Mouse (Mus musculus) retina, adult 2 months (tissue): ENCODE data around the gene Camk1d.
"Not testable (repeated sequence)": the region's sequence is repeated elsewhere in the genome, so short reads cannot be mapped to it uniquely, and the experiment has no call there.

Experiments
- DNase-seq: peaks from one replicate; pipeline ENCODE4 v3.0.0-alpha.2; 2012; ENCODE audit warnings: low read depth, low spot score

Gene Camk1d

GRCm38 (mm10) chr2:5613651-5614307 is 100.5 kb downstream of the Camk1d start:
- no peak for DNase-seq

GRCm38 (mm10) chr2:5611601-5612000 is 102.7 kb downstream of the Camk1d start:
- no peak for DNase-seq

- no peak for DNase-seq
Measured at GRCm38 (mm10) chr2:5610521-5610920, 103.8 kb downstream of the Camk1d start.

DNA sequence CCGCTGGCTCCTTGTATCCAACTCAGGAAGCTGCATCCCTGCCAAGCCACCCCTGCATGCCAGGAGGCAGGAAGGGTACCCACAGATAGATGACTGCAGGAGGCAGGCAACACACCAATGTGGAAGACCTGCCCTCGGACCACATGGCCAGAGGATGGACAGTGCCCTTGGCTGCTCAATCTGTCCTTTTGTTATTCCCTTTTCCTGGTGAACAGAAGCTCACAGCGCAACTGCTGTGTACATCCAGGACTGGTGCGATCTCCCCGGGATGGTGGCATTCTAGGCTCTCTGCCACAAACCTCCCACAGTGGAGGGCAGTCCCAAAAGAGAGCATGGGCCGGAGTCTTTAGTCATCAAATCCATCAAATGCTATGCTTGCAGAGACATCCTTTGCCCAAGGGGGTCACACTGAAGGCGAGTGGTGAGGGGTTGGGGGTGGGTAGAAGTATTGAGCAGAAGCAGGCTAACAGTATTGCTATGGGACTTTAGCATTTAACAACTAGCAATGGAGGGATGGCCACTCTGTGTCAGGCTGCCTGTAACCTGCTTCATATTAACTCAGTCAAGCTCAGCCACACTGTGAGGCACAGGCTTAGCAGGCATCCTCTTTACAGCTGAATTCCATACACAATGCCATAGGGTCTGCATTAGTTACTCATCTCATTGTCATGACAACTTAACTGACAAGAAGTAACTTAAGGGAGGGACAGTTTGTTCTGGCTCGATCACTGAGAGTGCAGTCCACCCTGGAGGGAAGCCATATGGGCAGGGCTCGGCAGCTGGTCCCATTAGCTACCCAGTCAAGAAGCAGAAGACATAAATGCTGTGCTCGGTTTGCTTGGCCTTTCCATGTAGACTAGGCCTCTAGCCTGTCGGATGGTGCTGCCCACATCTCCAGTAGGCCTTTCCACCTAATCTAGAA is 106.1 kb downstream of the Camk1d start:
- DNase-seq, result no peak

DNA sequence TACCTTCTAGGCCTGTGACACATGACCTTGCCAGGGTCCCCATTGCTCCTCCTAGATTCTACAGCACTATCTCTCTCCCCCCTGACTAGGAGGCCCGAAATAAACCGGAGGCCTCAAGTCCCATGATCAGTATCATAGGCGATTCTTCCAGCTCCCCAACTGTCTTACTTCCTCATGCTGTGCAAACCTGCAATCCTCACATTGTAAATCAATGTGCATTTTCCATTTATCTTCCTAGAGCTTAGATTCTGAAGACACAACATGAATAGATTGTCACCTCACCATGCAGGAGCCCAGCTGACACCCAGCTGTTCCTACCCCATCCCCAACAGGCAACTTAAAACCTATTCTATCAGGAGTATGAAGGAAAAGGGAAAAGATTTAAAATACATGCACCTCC is 108.5 kb downstream of the Camk1d start:
- DNase-seq, result no peak

DNA sequence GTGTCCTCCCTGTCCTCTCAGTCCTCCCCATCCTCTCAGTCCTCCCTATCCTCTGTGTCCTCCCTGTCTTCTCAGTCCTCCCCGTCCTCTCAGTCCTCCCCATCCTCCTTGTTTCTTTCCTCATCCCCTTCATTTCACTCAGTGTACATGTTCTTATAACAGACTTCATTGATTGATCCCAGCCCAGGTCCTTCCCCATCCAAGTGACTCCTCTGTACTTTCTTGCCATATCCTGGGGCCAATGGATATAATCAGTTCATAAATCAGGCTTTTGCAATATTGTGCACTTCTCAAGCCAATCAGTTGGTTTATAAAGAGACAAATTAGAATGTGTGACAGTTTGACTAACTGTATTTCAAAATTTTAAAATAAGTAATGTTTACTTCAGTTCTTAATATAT is 112.3 kb downstream of the Camk1d start:
- no peak for DNase-seq

DNA sequence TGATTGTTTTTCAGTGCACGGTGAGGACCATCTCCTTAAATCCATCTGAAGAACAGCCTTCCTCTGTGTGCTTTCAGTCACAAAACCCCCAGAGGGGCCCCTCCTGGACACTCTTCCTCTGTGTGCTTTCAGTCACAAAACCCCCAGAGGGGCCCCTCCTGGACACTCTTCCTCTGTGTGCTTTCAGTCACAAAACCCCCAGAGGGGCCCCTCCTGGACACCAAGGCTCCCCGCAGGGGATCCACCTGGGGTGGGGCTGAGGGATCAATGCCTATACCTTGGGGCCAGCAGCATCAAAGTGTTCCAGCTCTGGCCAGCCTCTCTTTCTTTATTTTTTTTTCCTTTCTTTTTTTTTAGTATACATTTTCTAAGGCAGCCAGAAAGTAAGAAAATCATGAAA is 113.1 kb downstream of the Camk1d start:
- not testable (repeated sequence) for DNase-seq

DNA sequence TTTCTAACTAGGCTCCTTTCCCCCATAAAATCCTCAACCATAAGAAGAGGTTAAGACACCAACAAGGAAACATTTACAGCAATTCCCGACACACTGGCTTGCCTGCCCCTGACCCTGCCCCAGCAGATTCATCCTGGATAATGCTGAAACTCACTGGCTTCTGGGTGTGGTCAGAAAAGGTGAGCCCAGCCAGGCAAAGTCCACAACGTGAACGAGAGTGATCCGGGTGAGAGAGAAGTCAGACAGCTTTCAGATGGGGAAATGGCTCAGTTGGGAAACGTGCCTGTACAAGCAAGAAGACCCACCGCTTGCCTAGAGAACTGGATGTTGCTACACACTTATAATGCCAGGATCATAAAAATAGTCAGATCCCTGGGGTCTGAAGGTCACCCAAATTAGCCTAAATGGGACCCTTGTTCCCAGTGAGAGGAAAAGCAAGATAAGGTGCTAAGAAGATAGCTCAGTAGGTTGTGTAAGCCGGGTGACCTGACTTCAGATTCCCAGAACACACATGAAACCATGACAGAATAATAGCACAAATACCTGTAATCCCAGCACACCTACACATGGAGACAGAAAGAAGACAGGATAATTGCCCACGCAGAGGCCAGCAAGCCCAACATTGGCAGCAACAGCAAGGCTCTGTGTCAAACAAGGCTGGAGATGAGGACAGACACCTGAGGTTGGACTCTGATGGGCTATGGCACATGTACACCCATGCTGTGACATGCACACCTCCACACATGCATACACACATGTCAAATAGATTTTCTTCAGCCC is 113.9 kb downstream of the Camk1d start:
- no peak for DNase-seq

DNA sequence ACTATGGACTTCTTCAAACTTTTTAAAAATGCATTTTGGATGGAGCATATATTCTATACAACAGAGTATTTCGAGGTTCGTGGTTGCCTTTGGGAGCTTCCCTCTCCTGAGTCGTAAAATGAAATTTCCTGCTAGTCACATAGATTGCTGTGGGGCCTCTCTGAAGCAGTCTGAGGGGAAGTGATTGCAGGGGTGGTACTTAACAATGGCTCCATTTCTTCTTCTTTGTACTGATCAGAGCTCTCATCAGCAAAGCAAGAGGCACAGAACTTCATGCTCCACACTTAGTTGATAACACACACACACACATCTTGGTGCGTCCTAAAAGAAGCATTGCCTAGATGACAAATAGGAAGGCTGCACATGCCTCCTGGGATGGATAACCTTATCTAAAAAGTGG is 114.6 kb downstream of the Camk1d start:
- DNase-seq, result no peak

GRCm38 (mm10) chr2:5598533-5598932 is 115.8 kb downstream of the Camk1d start:
- no peak for DNase-seq

GRCm38 (mm10) chr2:5596882-5597281 is 117.4 kb downstream of the Camk1d start:
- no peak for DNase-seq

- DNase-seq, result no peak
Measured at GRCm38 (mm10) chr2:5595356-5596191, 118.7 kb downstream of the Camk1d start.

- DNase-seq, result no peak
Measured at GRCm38 (mm10) chr2:5592461-5593136, 121.7 kb downstream of the Camk1d start.

- DNase-seq, result no peak
Measured at GRCm38 (mm10) chr2:5590074-5590473, 124.2 kb downstream of the Camk1d start.

GRCm38 (mm10) chr2:5589163-5589562 is 125.2 kb downstream of the Camk1d start:
- DNase-seq, result no peak

- no peak for DNase-seq
Measured at GRCm38 (mm10) chr2:5588329-5588982, 125.9 kb downstream of the Camk1d start.

DNA sequence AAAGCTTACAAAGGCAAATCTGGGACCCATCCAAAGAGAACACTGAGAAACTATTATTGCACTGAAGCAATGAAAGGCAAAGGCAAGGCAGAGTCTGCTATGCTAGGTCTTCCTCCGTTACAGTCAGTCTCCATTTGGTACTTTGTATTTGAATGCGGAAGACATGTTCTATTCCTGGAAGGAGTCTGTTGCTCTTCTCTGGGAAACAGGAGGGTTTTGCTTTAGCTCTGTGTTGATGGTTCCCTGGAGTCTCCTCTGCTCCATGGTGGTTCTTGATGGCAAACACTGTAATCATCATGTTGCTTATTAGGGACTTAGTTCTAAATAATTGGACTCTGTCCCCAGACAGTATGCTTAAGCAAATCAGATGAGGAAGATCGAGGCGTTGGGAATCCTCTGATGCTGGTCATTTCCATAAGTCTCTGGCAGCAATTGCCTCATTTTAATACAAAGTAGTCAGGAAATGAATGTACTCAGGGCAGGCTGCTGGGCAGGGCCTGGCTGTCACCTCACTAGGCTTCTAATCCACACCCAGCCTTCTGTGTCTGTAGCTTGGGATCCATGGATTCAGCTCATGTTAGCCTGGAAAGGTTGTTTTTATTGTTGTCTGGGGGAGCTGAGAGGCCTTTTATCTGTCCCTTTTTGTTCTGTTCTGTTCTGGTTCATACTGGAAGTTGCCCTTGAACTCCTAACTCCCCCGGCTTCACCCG is 129.8 kb downstream of the Camk1d start:
- DNase-seq, result no peak

DNA sequence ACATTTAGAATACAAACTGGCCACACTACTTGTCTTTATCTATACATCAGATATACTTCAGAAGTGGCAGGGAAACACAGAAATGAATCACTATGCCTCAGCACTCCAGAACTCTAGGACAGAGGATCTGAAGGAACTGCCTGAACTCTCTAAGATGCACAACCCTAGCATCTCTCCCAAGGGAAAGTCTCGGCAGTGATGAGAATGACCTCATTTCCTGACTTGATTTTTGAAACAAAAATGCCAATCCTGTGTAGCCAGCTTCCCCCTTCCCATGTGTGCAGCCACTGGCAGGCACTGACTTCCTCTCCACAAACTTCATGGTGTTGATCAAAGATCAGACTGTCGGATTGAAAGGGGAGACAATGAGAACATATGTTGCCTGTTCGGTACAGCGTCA is 134.9 kb downstream of the Camk1d start:
- no peak for DNase-seq

- no peak for DNase-seq
Measured at GRCm38 (mm10) chr2:5577399-5578129, 136.8 kb downstream of the Camk1d start.
